Mouse (Mus musculus) adrenal gland, adult (tissue): ENCODE data around the gene Ergic1.
A peak's percentile ranks its signal among the peaks of the same experiment; 100 is the strongest.

Experiments
- DNase-seq, 2 experiments: peaks; one replicate each; pipeline ENCODE4 v3.0.0; 2022 to 2023; ENCODE audit warnings: low spot score in 1 of 2; ENCODE audit not compliant: inconsistent age in 2 of 2

The Ergic1 gene

DNA sequence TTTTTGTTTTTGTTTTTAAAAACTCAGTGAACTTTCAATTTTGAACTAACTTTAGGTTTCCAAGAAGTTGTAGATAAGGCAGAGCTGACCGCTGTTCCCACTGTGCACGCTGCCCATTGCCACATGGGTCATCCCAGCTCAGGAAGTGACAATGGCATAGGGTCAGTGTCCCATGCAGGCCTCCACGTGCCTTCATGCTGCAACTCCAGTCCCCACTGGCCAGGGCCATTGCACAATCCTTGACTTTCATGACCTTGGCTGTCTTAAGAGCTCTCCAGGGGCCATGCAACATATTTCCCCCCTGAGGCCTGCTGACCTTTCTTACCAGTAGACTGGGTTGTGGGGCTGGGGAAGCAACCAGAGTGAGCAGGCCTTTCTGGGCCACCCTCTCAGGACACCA is 10.1 kb downstream of the Ergic1 start:
- DNase-seq = peak; percentile 84 to 96

DNA sequence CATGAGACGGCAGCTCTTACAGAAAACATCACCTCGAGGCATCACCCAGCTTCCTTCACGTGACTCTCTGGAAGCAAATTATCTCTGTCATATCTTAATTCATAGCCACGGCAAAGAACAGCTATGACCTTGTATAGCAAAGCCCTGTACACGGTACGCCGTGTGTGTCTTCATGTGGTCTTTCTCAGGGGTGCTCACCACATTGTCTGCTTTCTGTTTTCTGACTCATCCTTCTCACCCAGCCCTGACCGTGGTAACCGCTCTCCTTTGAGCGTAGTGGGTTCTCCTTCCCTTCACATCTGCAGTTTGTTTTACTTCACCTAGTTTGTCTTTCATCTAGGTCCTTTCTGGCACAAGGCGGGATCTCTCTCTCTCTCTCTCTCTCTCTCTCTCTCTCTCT is 11.0 kb downstream of the Ergic1 start:
- no peak for DNase-seq

DNA sequence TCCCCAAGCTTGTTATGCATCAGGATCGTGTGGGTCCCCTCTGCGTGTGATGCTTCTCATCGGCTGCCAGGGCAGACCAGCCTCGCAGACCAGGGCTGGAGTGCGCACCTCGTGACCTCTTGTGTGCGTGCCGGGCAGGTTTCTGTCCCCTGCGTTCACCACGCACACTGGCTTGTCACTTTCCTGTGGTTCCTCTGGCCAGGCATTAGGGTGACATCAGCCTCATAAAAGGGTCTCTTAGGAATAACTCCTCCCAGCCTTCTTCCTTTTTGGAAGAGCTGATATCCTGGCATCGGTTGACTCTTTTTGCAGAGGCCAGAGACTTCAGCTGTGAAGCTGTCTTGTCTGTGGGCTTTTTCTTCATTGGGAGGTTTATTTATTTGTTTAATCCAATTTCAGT is 12.8 kb downstream of the Ergic1 start:
- DNase-seq = no peak

DNA sequence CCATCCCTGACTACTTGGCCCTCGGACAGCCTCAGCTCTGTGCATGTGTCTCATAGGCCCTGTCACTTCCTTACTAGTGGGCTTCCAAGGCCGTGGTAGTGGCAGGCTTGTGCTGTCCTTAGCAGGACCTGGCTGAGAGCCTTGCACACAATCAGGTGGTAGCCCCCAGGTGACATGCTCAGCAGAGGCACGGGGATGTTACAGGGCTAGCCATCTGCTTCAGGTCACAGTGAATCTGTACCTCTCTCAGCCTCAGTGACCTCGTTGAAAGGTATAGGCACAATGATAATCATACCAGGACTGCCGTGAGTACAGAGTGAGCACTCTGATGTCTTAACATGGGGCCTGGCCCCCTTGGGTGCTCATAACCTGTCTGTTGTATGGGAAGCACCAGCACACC is 13.4 kb downstream of the Ergic1 start:
- DNase-seq = no peak

DNA sequence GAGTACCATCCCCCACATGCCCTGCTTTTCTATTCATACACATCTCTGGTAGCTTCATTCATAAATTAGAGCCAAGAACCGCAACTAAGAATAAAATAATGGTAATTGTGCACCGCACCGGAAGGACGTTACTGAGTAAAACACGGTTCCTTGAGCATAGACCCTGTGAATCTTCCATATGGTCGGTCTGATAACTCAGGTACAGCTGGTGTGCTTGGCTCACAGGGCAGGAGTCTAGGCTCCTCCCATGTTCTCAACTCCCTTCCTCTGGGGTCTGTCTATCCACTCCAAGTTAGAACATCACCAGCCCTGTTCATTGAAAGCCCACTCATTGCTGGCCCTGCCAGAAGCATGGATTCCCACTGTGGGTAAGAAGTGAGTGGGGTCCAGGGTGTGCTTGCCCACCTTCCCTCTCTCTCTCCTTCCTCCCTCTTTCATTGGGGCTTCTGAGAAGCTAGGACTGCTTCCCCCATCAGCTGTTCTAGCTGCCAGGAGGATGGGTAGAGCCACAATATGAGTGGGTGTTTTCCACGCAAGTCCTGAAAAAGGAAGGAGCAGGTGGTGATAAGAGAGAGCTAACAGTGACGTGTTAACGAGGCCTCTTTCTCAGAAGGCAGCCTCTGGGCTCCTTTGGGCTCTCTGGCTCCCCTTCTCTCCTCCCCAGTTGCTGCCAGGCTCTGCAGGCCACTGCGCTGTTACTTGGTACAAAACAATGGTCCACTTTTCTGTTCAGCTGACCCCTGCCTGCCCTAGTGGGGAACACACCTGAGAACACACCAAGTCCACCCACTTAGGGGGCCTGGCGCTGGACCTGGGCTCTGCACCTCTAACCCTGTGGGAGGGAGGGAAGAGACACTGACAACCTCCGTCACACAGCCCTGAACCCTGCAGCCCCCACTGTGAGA is 14.7 kb downstream of the Ergic1 start:
- no peak for DNase-seq

DNA sequence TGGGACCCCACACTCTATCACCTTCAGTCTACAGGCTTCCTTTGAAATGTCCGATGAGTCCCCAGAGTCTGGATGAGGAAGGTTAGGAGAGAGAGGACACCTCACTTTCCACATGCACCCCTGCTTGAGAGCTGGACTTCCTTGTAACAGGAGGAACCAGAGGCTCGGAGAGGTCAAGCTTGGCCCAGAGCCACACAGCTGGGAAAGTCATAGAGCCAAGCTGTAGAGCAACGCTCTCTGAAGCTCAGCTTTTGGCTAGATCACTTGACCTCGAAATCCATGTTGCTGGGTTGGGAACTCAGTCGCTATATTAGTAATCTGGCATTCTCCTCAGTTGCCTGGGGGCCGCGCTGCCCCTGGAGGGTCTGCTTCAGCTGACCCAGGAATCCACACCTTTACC is 15.5 kb downstream of the Ergic1 start:
- DNase-seq = peak; percentile 69 to 90

DNA sequence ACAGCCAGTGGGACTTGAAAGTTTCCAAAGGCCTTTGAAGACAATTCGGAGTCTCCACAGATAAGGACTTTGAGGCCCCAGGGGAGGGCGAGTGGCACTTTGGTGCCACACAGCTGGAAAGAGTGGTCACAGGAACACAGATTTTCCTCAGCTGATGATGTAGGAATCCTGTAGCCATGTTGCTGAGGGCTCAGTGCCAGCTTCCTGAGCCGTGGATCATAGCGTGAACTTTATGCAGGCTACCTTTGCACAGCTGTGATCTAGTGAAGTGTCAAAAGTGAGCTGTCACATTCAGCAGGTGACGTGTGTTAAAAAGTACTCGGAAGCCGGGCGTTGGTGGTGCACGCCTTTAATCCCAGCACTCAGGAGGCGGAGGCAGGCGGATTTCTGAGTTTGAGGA is 16.0 kb downstream of the Ergic1 start:
- no peak for DNase-seq

DNA sequence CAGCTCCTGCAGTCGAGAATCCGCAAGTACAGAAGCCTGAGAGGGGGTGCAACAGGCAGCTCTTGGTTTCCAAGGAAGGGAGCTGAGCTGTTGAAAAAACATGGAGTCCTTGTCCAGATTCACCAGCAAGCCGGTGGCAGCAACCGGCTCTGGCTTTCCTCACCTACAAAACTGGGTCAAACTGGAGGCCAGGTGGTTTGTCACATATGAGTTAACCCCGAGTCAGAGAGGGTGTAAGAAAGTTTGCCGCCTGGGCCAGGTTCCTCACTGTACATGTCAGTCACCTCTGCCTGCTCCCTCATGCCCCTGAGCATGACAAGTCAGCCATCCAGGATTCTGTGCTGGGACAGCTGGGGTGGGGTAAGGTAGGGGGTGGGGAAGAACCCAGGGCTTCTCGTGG is 16.9 kb downstream of the Ergic1 start:
- DNase-seq = peak in 1 of 2 experiments; percentile 56

DNA sequence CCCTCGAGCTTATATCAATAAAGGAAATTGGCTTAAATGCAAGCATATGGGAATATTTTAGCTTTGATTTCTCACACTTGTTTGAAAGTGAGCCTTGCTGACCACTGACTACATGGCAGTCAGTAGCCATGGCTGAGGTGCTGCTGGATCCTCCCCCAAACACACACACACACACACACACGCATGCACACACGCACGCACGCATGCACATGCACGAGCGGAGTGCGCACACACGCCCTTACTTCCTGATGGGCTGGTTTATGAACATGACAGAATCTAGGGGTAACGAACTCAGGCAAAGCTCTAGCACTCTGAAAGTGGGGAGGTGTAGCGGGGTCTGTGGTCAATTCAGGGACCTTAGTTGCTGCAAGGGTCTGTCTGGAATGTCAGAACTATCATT is 17.5 kb downstream of the Ergic1 start:
- DNase-seq = no peak

DNA sequence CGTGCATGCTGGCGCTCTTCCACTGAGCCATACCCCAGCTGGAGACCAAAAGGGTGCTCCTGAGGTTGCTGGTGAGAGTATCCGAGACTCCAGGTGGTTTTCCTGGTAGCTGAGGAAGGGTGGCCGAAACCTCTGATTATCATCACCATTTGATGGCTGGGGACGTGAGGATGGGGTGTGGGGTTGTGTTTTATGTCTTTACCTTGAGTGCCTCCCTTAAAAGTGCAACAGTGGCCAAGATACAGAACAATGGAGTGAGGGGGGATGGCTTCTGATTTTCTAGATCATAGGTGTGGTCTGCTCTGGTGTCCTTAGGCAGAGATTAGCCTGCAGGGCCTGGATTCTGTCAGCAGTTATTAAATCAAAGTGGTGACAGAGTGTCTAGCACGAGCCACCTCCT is 18.1 kb downstream of the Ergic1 start:
- DNase-seq = no peak

DNA sequence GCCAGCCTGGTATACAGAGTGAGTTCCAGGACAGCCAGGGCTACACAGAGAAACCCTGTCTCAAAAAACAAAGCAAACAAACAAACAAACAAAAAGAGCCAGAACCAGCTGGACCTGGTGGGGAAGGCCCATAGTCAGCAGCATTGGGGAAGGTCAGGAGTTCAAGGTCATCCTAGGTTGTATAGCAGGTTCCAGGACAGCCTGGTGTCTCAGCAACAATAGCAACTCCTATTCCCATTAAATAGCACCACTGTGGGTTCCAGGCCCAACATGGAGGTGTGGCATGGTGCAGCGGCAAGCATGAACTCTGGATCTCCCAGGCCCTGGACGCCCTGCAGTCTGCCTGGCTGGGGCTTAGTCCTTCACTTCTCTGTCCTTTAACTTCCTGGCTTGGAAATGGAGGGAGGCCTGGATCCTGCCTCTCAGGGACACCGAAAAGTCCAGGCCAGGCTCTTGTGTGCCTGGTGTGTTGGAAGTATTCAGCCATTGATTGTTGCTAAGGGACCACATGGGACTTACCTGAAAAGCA is 19.6 kb downstream of the Ergic1 start:
- DNase-seq = peak in 1 of 2 experiments; percentile 65

DNA sequence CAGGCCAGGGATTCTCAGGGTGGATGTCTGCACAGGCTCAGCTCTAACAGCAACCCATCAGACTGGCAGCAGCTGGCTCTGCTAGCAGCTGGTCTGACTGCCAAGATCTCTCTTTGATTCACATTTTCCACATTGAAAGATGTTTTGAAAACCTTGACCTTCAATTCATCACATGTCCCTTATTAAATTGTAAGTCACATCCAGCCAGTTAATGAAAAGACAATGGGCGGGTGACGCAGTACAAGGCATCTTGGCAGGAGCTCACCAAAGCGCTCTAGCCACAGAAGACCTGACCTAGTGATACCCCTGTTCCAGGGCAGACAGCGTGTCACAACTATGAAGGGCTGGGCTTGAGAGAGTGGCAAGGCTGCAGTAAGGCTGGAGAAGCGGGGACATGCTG is 21.0 kb downstream of the Ergic1 start:
- DNase-seq = peak; percentile 92 to 96

DNA sequence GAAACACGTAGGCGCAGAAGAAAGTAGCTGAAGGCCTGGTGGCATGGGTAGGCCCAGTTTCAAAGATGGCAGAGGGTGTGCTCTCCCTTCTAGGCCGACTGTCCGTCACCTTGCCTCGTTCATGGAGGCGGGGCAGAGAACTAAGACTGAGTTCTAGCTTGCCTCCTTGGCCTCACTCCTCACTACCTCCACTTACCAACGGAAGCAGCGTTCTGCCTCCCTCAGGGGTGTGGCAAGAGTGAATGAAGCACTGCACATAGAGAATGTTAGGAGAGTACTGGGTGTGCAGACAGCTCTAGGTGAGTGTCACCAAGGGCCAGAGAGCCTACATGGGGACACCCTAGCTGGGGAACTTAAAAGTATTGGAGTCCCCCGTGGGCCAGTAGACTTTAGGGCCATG is 21.8 kb downstream of the Ergic1 start:
- peak in 1 of 2 experiments; percentile 68 for DNase-seq

DNA sequence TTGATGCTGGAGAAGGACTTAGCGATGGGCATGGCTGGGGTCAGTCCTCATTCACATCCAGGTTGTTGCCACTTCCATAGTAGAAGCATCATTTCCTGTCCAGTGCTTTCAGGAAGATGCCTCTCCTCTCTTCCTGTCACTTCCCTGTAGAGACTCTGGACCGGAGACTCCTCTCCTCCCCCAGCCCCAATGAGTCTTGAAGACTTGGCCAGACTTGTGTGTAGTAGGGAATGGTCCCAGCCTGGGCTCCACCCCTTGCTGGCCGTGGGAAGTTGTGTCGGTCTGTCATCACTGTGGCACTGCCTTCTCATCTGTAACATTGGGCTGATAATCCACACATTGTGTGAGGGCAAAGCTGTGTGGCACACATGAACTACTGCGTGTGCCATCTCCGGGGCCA is 22.3 kb downstream of the Ergic1 start:
- peak in 1 of 2 experiments; percentile 69 for DNase-seq

DNA sequence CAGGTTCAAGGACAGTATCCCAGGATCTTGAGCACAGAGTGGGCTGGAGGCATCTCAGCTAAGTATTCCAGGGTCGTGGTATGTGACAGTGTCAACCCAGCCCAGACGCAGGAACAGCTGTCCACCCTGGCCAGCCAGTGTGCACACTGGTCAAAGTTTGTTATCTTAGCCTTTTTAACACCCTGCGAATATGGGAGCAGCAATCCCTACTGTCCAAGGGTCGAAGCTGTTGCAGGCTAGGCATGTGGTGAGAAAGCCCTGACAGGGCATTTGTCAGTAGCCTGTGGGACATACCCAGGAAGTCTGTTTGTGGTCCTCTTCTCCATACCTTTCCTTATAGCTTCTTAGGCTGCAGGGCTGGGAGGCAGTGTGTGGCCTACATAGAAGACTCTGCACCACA is 22.8 kb downstream of the Ergic1 start:
- DNase-seq = no peak

DNA sequence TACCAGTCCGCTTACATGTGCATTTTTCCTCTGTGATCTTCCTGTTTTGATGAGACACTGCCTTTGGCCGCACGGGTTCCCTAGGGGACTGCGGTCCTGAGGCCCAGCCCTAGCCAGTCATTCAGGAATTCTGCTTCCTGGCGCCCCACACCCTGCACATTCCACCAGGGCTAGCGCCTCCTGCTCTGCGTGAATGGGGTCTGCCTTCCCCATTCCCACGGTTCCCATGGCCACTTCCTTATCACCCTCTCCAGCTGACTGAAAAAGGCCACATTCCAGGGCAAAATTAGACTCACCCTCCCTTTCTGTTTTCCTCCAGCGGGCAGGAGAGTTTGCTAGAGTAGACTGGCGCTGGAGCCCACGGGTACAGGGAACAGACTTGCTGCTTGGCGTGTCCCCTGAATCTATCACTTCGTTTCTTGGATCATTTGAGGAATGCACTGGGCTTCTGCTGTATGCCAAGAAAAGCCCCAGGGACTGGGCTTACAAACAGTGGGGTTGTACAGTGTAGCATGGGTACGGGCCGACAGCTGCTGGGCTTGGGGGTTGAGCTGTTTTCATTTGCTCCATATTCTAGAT is 23.4 kb downstream of the Ergic1 start:
- peak; percentile 83 to 92 for DNase-seq

DNA sequence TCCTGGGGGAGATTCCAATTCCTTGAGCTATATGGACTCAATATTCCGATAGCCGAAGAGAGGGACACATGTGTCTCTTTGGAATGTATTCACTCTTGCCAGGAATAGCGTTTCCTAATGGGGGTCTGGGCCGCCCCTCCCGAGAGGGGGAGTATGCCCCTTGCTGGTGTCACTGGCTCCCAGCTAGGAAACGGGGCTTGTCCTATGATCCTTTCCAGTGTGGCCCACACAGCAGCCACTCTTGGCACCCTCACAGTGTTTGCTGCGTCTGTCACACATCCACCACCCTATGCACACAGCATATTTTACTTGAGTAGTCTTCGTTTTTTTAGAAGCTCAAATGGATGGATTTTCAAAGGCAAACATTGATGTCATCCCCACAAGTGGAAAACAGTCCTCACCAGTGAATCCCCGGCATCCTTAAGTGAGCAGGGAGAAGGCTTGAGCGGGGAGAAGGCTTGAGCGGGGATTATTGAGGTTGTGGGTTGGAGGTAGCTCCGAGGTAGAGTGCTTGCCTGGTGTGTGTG is 26.7 kb downstream of the Ergic1 start:
- no peak for DNase-seq

DNA sequence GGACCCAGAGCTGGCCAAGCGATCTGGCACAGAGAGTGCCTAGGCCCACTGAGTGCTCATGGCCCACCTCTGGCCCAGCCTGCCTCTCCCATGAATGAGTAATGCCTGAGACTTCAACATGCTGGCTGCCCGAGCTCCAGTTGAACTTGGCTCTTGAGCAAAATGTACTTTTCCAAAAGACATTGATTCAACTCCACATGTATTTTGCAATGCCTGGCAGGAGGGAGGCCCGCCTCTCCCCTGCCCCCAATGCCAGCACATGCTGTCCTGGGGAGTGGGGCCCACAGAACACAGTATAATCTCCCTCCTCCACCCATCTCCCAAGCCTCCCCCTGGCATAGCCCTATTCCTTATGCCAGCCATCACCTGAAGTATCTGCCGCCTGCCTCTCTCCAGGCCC is 31.2 kb downstream of the Ergic1 start:
- DNase-seq = peak; percentile 87 to 92

DNA sequence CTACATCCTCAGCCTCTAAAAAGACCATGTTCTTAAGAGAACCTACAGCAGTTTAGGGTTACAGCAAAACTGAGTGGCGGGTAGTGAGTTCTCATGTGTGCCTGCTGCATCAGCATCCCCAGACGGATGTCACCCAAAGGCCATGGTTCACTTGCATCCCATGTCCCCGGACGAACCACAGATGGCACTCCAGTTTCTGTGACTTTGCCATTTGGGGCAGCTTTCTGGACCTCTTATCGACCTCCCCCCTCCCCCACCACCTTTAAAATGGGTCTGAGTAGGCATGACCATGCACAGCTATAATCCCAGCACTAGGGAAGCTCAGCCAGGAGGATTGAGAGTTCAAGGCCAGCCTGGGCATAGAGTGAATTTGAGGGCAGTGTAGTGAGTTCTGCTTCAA is 31.9 kb downstream of the Ergic1 start:
- peak in 1 of 2 experiments; percentile 61 for DNase-seq

DNA sequence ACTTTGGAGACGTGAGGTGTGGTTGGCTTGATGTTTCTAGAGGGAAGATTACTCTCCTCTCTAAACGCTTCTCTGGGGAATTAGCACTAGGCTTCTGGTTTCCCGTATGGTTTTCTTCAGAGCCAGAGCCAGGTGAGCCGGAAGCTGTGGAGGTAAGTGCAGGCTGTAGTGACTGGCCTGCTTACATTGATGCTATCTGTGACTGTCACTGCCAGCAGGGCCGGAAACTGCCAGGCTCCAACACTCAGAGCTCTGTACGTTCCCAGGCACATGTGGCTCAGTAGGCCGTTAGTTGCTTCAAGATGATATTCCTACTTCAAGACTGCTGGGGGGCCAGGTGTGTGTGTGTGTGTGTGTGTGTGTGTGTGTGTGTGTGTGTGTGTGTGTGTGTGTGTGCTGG is 32.9 kb downstream of the Ergic1 start:
- no peak for DNase-seq

DNA sequence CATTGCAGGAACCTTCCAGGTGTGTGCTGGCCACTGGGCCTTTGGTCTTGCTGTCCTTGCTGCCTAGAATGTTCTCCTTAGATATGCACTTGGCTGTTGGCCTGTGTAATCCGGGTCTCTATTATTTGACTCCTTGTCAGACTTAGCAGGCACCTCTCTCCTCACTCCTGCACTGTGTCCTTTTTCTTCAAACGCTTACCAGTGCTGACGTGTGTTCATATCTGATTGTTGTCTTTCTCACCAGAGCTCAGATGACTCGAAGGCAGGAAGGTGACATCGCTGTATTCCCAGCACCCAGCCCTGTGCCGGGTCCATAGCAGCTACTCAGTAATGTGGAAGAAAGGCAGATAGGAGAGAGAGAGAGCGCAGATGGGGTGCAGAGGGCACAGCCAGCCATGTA is 33.7 kb downstream of the Ergic1 start:
- DNase-seq = peak in 1 of 2 experiments; percentile 59
